Mouse (Mus musculus): ENCODE data around the gene Igf1r.

Igf1r gene

GRCm38 (mm10) chr7:68160094-68160791 is 207.6 kb downstream of the Igf1r start:
- no peak for DNase-seq (ENCODE audit: low read depth, low spot score)

- DNase-seq (ENCODE audit: low read depth, low spot score) = no peak
Measured at GRCm38 (mm10) chr7:68164074-68164473, 211.4 kb downstream of the Igf1r start.

GRCm38 (mm10) chr7:68172776-68173175 is 220.1 kb downstream of the Igf1r start:
- DNase-seq (ENCODE audit: low read depth, low spot score) = no peak

GRCm38 (mm10) chr7:68179672-68180071 is 227.0 kb downstream of the Igf1r start:
- DNase-seq (ENCODE audit: low read depth, low spot score) = no peak

GRCm38 (mm10) chr7:68181104-68181503 is 228.5 kb downstream of the Igf1r start:
- DNase-seq (ENCODE audit: low read depth, low spot score) = no peak

- DNase-seq (ENCODE audit: low read depth, low spot score) = no peak
Measured at GRCm38 (mm10) chr7:68182025-68182424, 229.4 kb downstream of the Igf1r start.

GRCm38 (mm10) chr7:68182773-68183172 is 230.1 kb downstream of the Igf1r start:
- DNase-seq (ENCODE audit: low read depth, low spot score) = no peak

GRCm38 (mm10) chr7:68183421-68183820 is 230.8 kb downstream of the Igf1r start:
- DNase-seq (ENCODE audit: low read depth, low spot score) = no peak

GRCm38 (mm10) chr7:68189211-68189610 is 236.6 kb downstream of the Igf1r start:
- no peak for DNase-seq (ENCODE audit: low read depth, low spot score)

GRCm38 (mm10) chr7:68189691-68190456 is 237.2 kb downstream of the Igf1r start:
- DNase-seq (ENCODE audit: low read depth, low spot score) = no peak

GRCm38 (mm10) chr7:68193958-68194695 is 241.5 kb downstream of the Igf1r start:
- no peak for DNase-seq (ENCODE audit: low read depth, low spot score)

- no peak for DNase-seq (ENCODE audit: low read depth, low spot score)
Measured at GRCm38 (mm10) chr7:68199609-68200008, 247.0 kb downstream of the Igf1r start.

GRCm38 (mm10) chr7:68205776-68206427 is 253.3 kb downstream of the Igf1r start:
- DNase-seq (ENCODE audit: low read depth, low spot score) = no peak

GRCm38 (mm10) chr7:68209039-68209438 is 256.4 kb downstream of the Igf1r start:
- no peak for DNase-seq (ENCODE audit: low read depth, low spot score)

- DNase-seq (ENCODE audit: low read depth, low spot score) = no peak
Measured at GRCm38 (mm10) chr7:68210417-68210816, 257.8 kb downstream of the Igf1r start.

GRCm38 (mm10) chr7:68211883-68212282 is 259.3 kb downstream of the Igf1r start:
- no peak for DNase-seq (ENCODE audit: low read depth, low spot score)

- DNase-seq (ENCODE audit: low read depth, low spot score) = no peak
Measured at GRCm38 (mm10) chr7:68213842-68214241, 261.2 kb downstream of the Igf1r start.

GRCm38 (mm10) chr7:68215522-68216070 is 263.0 kb downstream of the Igf1r start:
- no peak for DNase-seq (ENCODE audit: low read depth, low spot score)

GRCm38 (mm10) chr7:68218879-68219278 is 266.3 kb downstream of the Igf1r start:
- no peak for DNase-seq (ENCODE audit: low read depth, low spot score)

GRCm38 (mm10) chr7:68221677-68222230 is 269.1 kb downstream of the Igf1r start:
- DNase-seq (ENCODE audit: low read depth, low spot score) = no peak

GRCm38 (mm10) chr7:68223356-68223808 is 270.8 kb downstream of the Igf1r start:
- peak; percentile 16 for DNase-seq (ENCODE audit: low read depth, low spot score)
